Mouse (Mus musculus) kidney, adult 2 months (tissue): Measurements from ENCODE around the gene Nploc4.

ENCODE experiments used
- CTCF ChIP-seq: fragments of 200-500 bp; conservative IDR thresholded peaks from 2 replicates; pipeline ENCODE4 v1.5.1; 2011; ENCODE audit warnings: low read depth, mild to moderate bottlenecking, control low read depth, low read length, moderate library complexity, mixed read lengths; ENCODE audit not compliant: insufficient read depth, insufficient read length
- POLR2A ChIP-seq: fragments of 200-500 bp; IDR thresholded peaks from one replicate; pipeline ENCODE4 v1.6.1; 2011; ENCODE audit warnings: low read depth, low read length, control low read depth

DNA sequence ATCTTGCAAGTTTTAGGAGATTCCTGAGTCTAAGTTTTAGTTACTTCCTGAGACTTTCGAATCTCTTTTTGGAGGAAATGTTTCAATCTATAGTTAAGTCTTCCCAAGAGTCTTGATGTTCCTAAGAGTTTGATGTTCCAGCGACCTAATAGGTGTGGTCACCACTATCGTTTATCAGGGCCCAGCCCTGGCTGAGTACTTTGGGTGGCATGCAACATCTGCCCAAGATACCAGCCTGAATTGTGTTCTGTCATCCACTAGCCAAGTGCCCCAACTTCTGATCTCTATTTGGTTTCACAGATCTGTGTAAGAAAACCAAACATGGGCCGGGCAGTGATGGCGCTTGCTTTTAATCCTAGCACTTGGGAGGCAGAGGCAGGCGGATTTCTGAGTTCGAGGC, 17.9 kb upstream of the Nploc4 start:
- no peak for TF ChIP-seq CTCF
- no peak for TF ChIP-seq POLR2A
